Mouse (Mus musculus): ENCODE results near the gene Hoxc12. TPM values are rescaled to one million over a fixed set of nuclear protein-coding genes. Genes with fewer than 3 reads are reported as not detected.

Gene Hoxc12
- total RNA-seq, 2 experiments from 2014 or later, result not detected

DNA sequence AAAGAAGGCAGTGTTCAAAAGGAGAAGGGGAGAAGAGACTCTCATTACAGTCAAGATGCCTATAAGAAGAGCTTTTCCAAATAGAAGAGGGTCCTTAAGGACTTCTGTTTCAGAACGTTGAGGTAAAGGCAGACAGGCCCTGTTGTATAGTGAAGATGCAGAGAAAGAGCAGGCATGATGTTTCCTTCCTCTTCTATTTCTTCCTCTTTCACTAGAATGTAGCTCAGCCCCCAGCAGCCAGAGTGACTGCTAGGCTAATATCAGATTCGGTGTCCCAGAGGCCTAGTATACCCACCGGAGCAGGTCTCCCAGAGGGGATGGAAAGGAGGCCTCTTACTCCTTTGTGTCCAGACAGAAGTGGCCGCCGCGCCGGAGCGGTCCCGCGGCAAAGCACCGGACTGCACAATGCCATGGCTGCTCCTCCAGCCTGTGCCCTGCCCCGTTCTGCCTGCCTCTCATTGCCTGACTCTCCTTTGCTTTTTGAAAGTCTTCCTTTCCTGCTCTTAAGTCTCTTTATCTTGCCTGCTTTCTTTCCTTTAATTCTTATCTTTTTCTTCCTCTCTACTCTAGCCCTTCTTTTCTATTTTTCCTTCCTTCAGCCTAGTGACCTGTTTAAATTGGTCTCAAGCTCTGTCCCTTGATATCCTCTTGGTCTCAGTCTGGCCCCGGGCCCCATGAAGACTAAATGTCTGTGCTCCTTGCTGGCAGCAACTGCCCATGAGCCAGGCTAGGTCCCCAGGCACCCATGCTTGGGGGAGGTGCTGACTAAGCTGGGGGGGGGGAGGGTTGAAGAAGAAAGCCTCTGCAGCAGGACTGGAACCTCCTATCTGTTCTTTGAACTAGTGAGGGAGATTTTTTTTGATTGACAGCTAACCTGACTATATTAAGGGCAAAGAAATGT lies 42.3 kb downstream of the Hoxc12 start:
- DNase-seq (ENCODE audit: low spot score in 2 of 2), result no peak

DNA sequence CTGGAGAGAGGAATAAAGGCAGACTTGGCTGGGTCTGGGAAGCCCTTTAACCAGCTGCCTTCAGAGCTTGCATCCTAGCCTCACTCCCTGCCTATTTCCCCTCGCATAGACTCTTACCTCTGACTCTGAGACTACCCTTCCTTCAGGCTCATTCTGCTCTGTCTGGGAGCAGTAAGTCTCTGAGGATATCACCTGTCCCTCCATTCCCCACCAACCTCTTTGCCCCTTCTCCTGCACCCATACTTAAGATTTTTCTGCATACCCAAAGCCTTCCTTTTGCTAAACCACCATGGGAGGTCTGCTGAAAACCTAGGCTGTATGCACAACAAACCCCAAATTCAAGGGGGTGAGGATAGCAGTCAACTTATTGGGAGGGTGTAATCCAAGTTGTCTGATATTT lies 43.4 kb downstream of the Hoxc12 start:
- intact Hi-C loops (cut with DNase I), result no loop called here
- DNase-seq (ENCODE audit: low spot score in 2 of 2), result no peak

More for the DNA sequence above, 42.3 kb downstream of the Hoxc12 start:
- intact Hi-C loops (cut with DNase I), result no loop called here

DNA sequence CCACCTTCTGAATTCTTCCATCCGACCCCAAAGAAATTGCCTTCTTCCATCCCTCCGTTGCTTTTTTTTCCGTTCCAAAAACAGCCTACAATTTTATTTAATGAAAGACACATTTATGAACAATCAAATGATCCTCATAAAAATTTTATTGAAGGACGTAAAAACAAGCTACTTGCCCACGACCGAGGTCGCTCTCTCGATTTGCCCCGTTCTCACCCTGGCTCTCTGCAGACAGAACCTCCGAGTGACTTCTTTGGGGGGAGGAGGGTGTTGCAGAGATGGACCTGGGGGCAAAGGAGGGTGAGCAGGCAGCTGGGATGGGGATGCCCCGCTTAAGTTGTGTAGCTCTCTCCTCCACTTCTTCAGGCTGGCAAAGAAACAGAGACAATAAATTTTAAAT lies 43.8 kb downstream of the Hoxc12 start:
- intact Hi-C loops (cut with DNase I), result no loop called here
- DNase-seq (ENCODE audit: low spot score in 2 of 2), result no peak

DNA sequence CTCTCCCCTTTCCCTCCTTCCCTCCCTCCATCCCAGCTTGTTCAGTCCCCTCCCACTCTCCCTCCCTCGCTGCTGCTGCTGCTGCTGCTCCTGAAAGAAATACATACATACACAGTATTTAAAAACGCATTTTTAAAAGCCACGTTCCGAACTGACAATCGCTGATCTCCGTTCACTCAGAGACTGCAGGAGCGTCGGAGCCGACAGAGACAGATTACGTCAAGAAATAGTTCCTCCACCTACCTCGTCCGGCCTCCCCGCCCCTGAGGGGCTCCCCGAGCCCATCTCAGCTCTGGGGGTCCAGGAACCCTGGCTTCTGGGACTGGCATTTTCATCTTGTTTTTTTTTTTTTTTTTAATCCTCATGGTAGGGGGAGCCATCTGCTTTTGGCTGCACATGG lies 44.4 kb downstream of the Hoxc12 start:
- DNase-seq (ENCODE audit: low spot score in 2 of 2), result no peak
- intact Hi-C loops (cut with DNase I), result no loop called here

DNA sequence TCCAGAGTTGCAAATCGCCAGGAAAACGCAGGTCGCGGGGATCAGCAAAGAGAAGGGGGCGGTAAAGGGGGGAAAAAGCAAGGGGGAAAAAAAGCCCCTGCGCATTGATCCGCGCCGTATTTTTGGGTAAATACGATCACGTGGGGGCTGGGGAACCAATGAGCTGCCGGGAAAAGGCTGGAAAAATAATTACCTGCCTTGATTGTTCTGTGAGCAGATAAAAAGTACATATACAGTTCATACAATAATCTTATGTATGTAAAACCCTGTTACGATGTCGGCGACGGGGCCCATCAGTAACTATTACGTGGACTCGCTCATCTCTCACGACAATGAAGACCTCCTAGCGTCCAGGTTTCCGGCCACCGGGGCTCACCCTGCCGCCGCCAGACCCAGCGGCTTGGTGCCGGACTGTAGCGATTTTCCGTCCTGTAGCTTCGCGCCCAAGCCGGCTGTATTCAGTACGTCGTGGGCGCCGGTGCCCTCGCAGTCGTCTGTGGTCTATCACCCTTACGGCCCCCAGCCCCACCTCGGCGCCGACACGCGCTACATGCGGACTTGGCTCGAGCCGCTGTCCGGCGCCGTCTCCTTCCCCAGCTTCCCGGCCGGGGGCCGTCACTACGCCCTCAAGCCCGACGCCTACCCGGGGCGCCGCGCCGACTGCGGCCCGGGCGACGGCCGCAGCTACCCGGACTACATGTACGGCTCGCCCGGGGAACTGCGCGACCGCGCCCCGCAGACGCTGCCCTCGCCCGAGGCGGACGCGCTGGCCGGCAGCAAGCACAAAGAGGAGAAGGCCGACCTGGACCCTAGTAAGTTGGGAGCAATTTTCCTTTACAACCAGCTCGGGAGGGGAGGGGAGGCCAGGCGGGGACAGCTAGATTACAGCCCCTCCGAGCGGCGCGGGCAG lies 45.1 kb downstream of the Hoxc12 start:
- intact Hi-C loops (cut with DNase I), result no loop called here
- no peak for DNase-seq (ENCODE audit: low spot score in 2 of 2)

- intact Hi-C loops (cut with DNase I), result no loop called here
- no peak for DNase-seq (ENCODE audit: low spot score in 2 of 2)
Observed at GRCm38 (mm10) chr15:102983716-102984115, 47.2 kb downstream of the Hoxc12 start.

- no peak for DNase-seq (ENCODE audit: low spot score in 2 of 2)
- intact Hi-C loops (cut with DNase I), result no loop called here
Observed at GRCm38 (mm10) chr15:102984521-102984920, 48.0 kb downstream of the Hoxc12 start.

DNA sequence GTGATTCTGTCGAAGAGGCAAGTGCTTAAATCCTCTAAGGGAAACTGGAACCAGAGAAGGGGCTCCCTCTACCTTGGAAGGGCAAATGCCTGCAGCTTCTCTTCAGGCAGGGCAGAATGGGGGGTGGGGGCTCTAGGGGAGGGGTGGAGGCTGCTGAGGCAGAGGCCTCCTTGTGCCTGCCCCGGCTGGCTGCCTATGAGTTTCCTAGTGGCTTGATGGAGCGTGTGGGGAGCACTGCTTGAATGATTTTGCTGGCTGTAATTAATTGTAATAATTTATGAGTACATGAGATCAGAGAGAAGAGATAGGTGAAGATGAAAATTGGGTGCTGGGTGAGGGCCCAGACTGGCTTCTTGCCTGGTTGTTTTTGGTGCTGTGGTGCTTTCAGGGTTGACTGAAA lies 48.4 kb downstream of the Hoxc12 start:
- intact Hi-C loops (cut with DNase I), result no loop called here

DNA sequence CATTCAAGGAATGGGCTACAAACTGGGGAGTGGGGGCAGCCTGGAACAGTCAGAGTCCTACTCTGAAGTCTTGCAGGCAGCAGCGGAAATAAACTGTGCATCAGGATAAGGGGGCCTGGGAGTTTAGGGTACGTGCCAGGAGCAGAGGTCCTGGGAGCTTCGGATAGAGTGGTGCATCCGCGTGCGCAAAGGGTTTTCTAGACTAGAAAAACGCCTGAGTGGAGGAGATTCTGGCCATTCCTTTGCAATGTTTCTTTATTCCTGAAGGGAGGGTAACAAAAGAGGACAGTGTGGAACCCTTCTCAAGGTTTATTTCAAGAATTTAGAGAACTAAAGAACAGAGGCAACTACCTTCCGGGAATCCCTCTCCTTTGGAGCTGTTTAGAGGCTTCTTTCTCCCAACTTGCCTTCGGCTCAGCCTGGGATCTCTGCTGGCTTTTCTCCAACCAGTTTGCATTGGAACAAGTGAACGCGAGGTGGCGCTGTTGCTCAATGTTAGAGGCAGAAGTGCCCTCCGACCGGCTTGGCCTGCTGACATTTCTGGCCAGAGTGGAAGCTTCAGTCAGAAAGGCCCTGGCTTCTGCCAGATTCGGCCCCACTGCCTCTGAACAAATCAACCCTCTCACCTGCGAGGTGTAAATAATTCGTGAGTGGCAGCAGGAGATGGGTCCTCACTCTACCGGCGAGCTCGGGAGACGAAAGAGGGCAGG lies 50.7 kb downstream of the Hoxc12 start:
- peak; percentile 75 to 80 for DNase-seq (ENCODE audit: low spot score in 2 of 2)
- intact Hi-C loops (cut with DNase I), result loop anchor here (1.0 to 2.0 kb wide), 2 partner anchors 190 to 224 kb away; no protein-coding TSS in a partner anchor

More for the DNA sequence above, 48.4 kb downstream of the Hoxc12 start:
- no peak for DNase-seq (ENCODE audit: low spot score in 2 of 2)

GRCm38 (mm10) chr15:102988078-102988477 lies 51.5 kb downstream of the Hoxc12 start:
- no peak for DNase-seq (ENCODE audit: low spot score in 2 of 2)
- intact Hi-C loops (cut with DNase I), result no loop called here

Small RNAs within 50 kb of the gene (microRNA-seq; reads per million reads assigned to microRNA genes)
- gene Mir196a-2, result not detected

Other genes with a start within 250 kb of the Hoxc12 start
- 10 to 100 TPM; 70.8 to 82.0 TPM for gene Calcoco1, start 214.6 kb upstream of the Hoxc12 start, total RNA-seq (2021)
- not detected for gene Hoxc13, start 15.7 kb upstream of the Hoxc12 start, total RNA-seq (2021)
- gene Hoxc11, start 17.7 kb downstream of the Hoxc12 start, total RNA-seq (2021), result not detected
- not detected for gene Hoxc10, start 30.0 kb downstream of the Hoxc12 start, total RNA-seq (2021)
- not detected for gene Hoxc5, start 30.7 kb downstream of the Hoxc12 start, total RNA-seq (2021)
- gene Hoxc9, start 39.7 kb downstream of the Hoxc12 start, total RNA-seq (2021), result not detected
- gene Hoxc8, start 53.9 kb downstream of the Hoxc12 start, total RNA-seq (2021), result not detected
- not detected for gene Hoxc6, start 61.5 kb downstream of the Hoxc12 start, total RNA-seq (2021)
- gene Hoxc4, start 82.2 kb downstream of the Hoxc12 start, total RNA-seq (2021), result not detected
- 10 to 100 TPM; 18.3 to 20.0 TPM for gene Smug1, start 230.3 kb downstream of the Hoxc12 start, total RNA-seq (2021)

All from left cerebral cortex, postnatal 36 days (tissue).